Mouse (Mus musculus) CH12.LX (cell line): ENCODE results near the gene Fam160a1.

Experiments used
- CTCF ChIP-seq, 2 experiments: IDR thresholded peaks in 1 of 2; conservative IDR thresholded peaks in 1 of 2; 2 replicates each; pipeline ENCODE4 v1.5.1; 2011 to 2012; ENCODE audit warnings: low read depth in 2 of 2, low read length in 2 of 2, improper control_type of control experiment in 1 of 2, inconsistent platforms in 1 of 2, mild to moderate bottlenecking in 1 of 2, moderate library complexity in 1 of 2
- POLR2A ChIP-seq: IDR thresholded peaks from 2 replicates; pipeline ENCODE4 v1.6.1; 2011; ENCODE audit warnings: low read depth, mild to moderate bottlenecking, improper control_type of control experiment, low read length

- no peak for TF ChIP-seq CTCF (conservative IDR thresholded peaks at IDR 0.05 in 1 of 2, IDR thresholded peaks at IDR 0.05 in 1 of 2; ENCODE audit: low read depth in 2 of 2, low read length in 2 of 2)
- no peak for TF ChIP-seq POLR2A
Measured at GRCm38 (mm10) chr3:85715764-85716297, 101.3 kb downstream of the Fam160a1 start.
